Mouse (Mus musculus) embryonic facial prominence, embryonic 11.5 days (tissue): Measurements from ENCODE around the gene Morn1. TPM values are rescaled to one million over a fixed set of nuclear protein-coding genes. Genes with fewer than 3 reads are reported as not detected.

Source experiments
- ATAC-seq: fragments of 200-750 bp; cut with Nextera tagmentation; replicated peaks from 2 replicates; pipeline ENCODE4 v1.8.0; 2017; ENCODE audit warnings: low read depth; ENCODE audit not compliant: insufficient number of reproducible peaks, low FRiP score, low TSS enrichment
- DNase-seq: peaks from one replicate; pipeline ENCODE4 v3.0.0-alpha.2; 2015; ENCODE audit warnings: low spot score
- H3K27ac ChIP-seq: fragments of 300-500 bp; sonication (generic); replicated peaks from 2 replicates; pipeline ENCODE4 v1.5.1; 2014; ENCODE audit warnings: mild to moderate bottlenecking, low read depth, low read length, control low read depth
- H3K27me3 ChIP-seq: fragments of 300-500 bp; sonication (generic); 2 replicates; pipeline ENCODE4 v1.6.1; 2014; ENCODE audit warnings: mild to moderate bottlenecking, low read length, moderate library complexity, mixed read lengths; ENCODE audit not compliant: control insufficient read depth, insufficient read depth
- H3K36me3 ChIP-seq: fragments of 300-500 bp; sonication (generic); replicated peaks from 2 replicates; pipeline ENCODE4 v1.6.1; 2014; ENCODE audit warnings: low read depth, mild to moderate bottlenecking, low read length, moderate library complexity, mixed read lengths; ENCODE audit not compliant: control insufficient read depth, insufficient read depth
- H3K4me1 ChIP-seq: fragments of 300-500 bp; sonication (generic); 2 replicates; pipeline ENCODE4 v1.6.1; 2014; ENCODE audit warnings: low read length, mixed read lengths; ENCODE audit not compliant: control insufficient read depth, insufficient read depth
- H3K4me2 ChIP-seq: fragments of 300-500 bp; sonication (generic); 2 replicates; pipeline ENCODE4 v1.6.1; 2014; ENCODE audit warnings: low read depth, mild to moderate bottlenecking, control low read depth, low read length, moderate library complexity
- H3K4me3 ChIP-seq: fragments of 300-500 bp; sonication (generic); 2 replicates; pipeline ENCODE4 v1.5.1; 2014; ENCODE audit warnings: low read depth, low read length, control low read depth
- H3K9ac ChIP-seq: fragments of 300-500 bp; sonication (generic); replicated peaks from 2 replicates; pipeline ENCODE4 v1.6.1; 2014; ENCODE audit warnings: mild to moderate bottlenecking, control low read depth, low read length
- H3K9me3 ChIP-seq: fragments of 300-500 bp; sonication (generic); replicated peaks from 2 replicates; pipeline ENCODE4 v1.6.1; 2016; ENCODE audit warnings: mild to moderate bottlenecking, low read length, inconsistent platforms, mixed read lengths; ENCODE audit not compliant: control insufficient read depth
- WGBS: fragments of 180-500 bp; shearing (Covaris S2); extraction: QIAGEN DNeasy Blood & Tissue Kit; methylation state at CpG from one replicate; pipeline ENCODE4 v1.1.7; 2014; 5-methylcytosine and 5-hydroxymethylcytosine counted together
- polyA plus RNA-seq: library from polyadenylated mRNA; unstranded; fragments of >200 nt; fragmentation: Nextera tagmentation; extraction: Ambion mirVana; gene quantifications from 2 replicates; pipeline ENCODE4 v1.2.1, GENCODE M21; 2014

Morn1 gene
- polyA plus RNA-seq, 1 experiment from 2014 or later = 3.5 TPM

GRCm38 (mm10) chr4:155121915-155122443 is 35.6 kb downstream of the Morn1 start:
- WGBS = 89% methylated on average over 6 of the region's 6 CpGs
- no peaks in the 10 kb centered on the region for H3K36me3 ChIP-seq
- 0 out of 2 replicates have a peak, but pooled peaks cover 2% of the 10 kb centered on the region for H3K4me1 ChIP-seq
- DNase-seq (no peak), ATAC-seq (peak; percentile 29)
- no peak overlapping the region for H3K4me2 ChIP-seq
- H3K9ac ChIP-seq = no peak overlapping the region
- H3K9me3 ChIP-seq = no peaks in the 10 kb centered on the region
- no peak overlapping the region for H3K4me3 ChIP-seq
- peak overlapping the region; percentile 74 for H3K27ac ChIP-seq
- H3K27me3 ChIP-seq = no peaks in the 10 kb centered on the region

- Histone ChIP-seq H3K36me3 (no peaks in the 10 kb centered on the region), H3K4me1 (0 out of 2 replicates have a peak, but pooled peaks cover 2% of the 10 kb centered on the region), H3K9me3 (no peaks in the 10 kb centered on the region), H3K4me2 (no peak overlapping the region), H3K27ac (peak overlapping the region; percentile 74), H3K9ac (peak overlapping the region; percentile 25), H3K27me3 (no peaks in the 10 kb centered on the region), H3K4me3 (no peak overlapping the region)
- peak; percentile 58 for ATAC-seq
- WGBS = 43% methylated on average over 16 of the region's 16 CpGs
- DNase-seq = peak; percentile 76
These were observed 36.2 kb downstream of the Morn1 start for GRCm38 (mm10) chr4:155122444-155123040.

- no peak for DNase-seq
- no peak overlapping the region for H3K4me3 ChIP-seq
- 82% methylated on average over 9 of the region's 9 CpGs for WGBS
- H3K27me3 ChIP-seq = no peaks in the 10 kb centered on the region
- no peaks in the 10 kb centered on the region for H3K9me3 ChIP-seq
- ATAC-seq = no peak
- no peak overlapping the region for H3K9ac ChIP-seq
- H3K36me3 ChIP-seq = no peaks in the 10 kb centered on the region
- H3K4me1 ChIP-seq = 0 out of 2 replicates have a peak, but pooled peaks cover 2% of the 10 kb centered on the region
- no peak overlapping the region for H3K27ac ChIP-seq
- no peak overlapping the region for H3K4me2 ChIP-seq
These were observed 37.6 kb downstream of the Morn1 start for GRCm38 (mm10) chr4:155123868-155124534.

- WGBS = 50% methylated on average over 7 of the region's 7 CpGs
- H3K4me1 ChIP-seq = 0 out of 2 replicates have a peak, but pooled peaks cover 2% of the 10 kb centered on the region
- H3K4me3 ChIP-seq = no peak overlapping the region
- ATAC-seq (no peak), DNase-seq (no peak)
- no peak overlapping the region for H3K4me2 ChIP-seq
- no peak overlapping the region for H3K9ac ChIP-seq
- H3K36me3 ChIP-seq = no peaks in the 10 kb centered on the region
- no peaks in the 10 kb centered on the region for H3K27me3 ChIP-seq
- no peak overlapping the region for H3K27ac ChIP-seq
- H3K9me3 ChIP-seq = no peaks in the 10 kb centered on the region
These were observed 38.9 kb downstream of the Morn1 start for GRCm38 (mm10) chr4:155125310-155125709.

- DNase-seq = no peak
- Histone ChIP-seq H3K9me3 (no peaks in the 10 kb centered on the region), H3K27ac (no peak overlapping the region), H3K4me2 (no peak overlapping the region), H3K27me3 (no peaks in the 10 kb centered on the region), H3K4me1 (0 out of 2 replicates have a peak, but pooled peaks cover 2% of the 10 kb centered on the region), H3K36me3 (no peaks in the 10 kb centered on the region), H3K9ac (no peak overlapping the region), H3K4me3 (no peak overlapping the region)
- 91% methylated on average over 5 of the region's 5 CpGs for WGBS
- no peak for ATAC-seq
These were observed 39.8 kb downstream of the Morn1 start for GRCm38 (mm10) chr4:155126194-155126593.

- Histone ChIP-seq H3K36me3 (no peaks in the 10 kb centered on the region), H3K4me2 (no peak overlapping the region), H3K9me3 (no peaks in the 10 kb centered on the region), H3K9ac (no peak overlapping the region), H3K4me1 (0 out of 2 replicates have a peak, but pooled peaks cover 2% of the 10 kb centered on the region), H3K27ac (no peak overlapping the region), H3K4me3 (no peak overlapping the region), H3K27me3 (no peaks in the 10 kb centered on the region)
- WGBS = 76% methylated on average over 7 of the region's 7 CpGs
- DNase-seq (peak; percentile 26), ATAC-seq (no peak)
These were observed 40.4 kb downstream of the Morn1 start for GRCm38 (mm10) chr4:155126602-155127372.

GRCm38 (mm10) chr4:155128411-155128810 is 42.0 kb downstream of the Morn1 start:
- ATAC-seq = no peak
- Histone ChIP-seq H3K4me3 (no peak overlapping the region), H3K27ac (no peak overlapping the region), H3K36me3 (no peaks in the 10 kb centered on the region), H3K4me1 (peaks cover 2% of the 10 kb centered on the region), H3K9me3 (no peaks in the 10 kb centered on the region), H3K9ac (no peak overlapping the region), H3K27me3 (no peaks in the 10 kb centered on the region), H3K4me2 (no peak overlapping the region)
- DNase-seq = no peak
- WGBS = 87% methylated on average over 15 of the region's 15 CpGs
